Mouse (Mus musculus) A20 (cell line): ENCODE data around the gene Wdr46.

ENCODE experiments used
- DNase-seq: peaks from one replicate; pipeline ENCODE4 v3.0.0-alpha.2; 2011; ENCODE audit warnings: low read depth, low spot score

The Wdr46 gene

GRCm38 (mm10) chr17:33911052-33911812 is 29.2 kb upstream of the Wdr46 start:
- DNase-seq, result no peak

GRCm38 (mm10) chr17:33911813-33912414 is 28.5 kb upstream of the Wdr46 start:
- no peak for DNase-seq

GRCm38 (mm10) chr17:33913264-33913663 is 27.2 kb upstream of the Wdr46 start:
- DNase-seq, result no peak

DNA sequence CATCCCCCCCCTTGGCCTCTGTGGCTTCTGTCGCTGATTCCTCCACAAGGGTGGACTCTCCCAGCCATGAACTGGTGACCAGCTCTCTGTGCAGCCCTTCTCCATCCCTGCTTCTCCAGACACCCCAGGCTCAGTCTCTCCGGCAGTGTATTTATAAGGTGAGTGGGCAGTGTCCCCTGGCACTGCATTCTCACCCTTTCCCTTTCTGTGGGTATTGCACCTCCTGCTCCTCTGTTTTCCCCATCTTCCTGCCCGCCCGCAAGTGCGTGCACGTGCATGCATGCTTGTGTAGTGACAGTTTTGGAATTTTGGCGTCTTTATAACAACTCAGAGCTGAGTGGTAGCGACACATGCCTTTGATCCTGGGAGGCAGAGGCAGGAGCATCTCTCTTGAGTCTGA is 26.6 kb upstream of the Wdr46 start:
- DNase-seq, result no peak

DNA sequence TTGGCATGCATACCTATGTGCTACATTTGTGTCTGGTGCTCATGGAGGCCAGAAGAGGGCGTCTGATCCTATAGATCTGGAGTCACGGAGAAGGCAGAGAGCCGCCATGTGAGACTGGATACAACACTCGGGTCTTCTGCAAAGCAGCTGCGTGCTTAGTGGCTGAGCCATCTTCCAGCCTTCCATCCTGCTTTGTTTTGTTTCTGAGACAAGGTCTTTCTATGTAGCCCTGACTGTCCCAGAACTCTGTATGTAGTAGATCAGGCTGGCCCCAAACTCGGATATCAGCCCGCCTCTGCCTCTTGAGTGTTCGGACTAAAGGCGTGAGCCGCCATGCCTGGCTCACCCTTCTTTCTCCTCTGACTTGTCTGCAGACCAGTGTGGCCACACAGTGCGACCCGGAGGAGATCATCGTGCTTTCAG is 25.5 kb upstream of the Wdr46 start:
- DNase-seq, result no peak

DNA sequence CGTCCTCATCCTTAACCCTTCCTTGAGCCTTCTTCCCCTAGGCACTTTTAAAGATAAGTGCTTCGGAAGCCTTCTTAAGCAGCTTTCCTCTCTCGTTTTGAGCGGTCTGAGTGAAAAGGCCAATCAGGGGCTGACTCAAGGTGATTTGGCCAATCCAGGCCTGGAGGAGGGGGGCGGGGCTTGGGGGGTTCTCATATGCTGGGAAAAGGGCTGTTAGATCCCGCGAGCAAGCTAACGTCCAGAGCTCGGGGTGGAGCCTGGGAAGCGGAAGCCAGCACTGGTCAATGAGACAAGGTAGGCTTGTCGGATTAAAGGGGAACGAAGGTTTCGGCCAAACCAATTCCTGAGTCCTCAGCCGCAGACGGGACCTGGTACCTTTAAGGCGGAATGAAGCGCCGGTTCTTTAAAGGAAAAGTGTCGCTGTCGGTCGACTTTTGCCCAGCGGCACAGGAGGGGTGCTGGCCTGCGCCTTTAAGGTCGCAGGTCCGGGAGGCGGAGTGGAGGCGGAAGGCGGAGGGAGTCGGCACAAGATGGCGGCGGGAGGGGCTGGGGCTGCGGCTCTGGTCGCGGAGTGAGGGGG is 24.7 kb upstream of the Wdr46 start, which contains the start of the genes Tapbp and Zbtb22:
TSS of gene Tapbp (plus strand) at position 229 of the 580 bp plus-strand sequence.
TSS of gene Zbtb22 (plus strand) at position 234 of the 580 bp plus-strand sequence.
- peak; percentile 98 for DNase-seq

DNA sequence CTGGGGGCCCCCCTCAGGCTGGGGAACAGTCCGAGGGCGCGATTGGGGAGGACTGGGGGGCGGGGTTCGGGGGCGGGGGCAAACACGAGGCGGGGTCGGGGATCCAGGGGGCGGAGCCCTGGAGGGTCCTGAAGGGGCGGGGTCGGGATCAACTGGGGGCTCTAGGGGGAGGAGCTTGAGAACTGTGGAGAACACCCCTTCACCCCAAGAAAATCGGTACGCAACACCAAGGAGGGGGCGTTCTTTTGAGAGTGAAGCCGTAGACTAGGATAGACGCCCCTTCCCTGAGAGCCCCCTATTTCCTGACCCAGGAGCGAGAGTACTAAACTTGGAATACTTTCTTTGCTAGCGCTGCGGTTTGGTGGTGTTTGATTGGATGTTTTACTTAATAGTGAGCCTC is 24.2 kb upstream of the Wdr46 start:
- DNase-seq, result no peak

GRCm38 (mm10) chr17:33916847-33917655 is 23.4 kb upstream of the Wdr46 start:
- no peak for DNase-seq

- DNase-seq, result no peak
These were observed 22.7 kb upstream of the Wdr46 start for GRCm38 (mm10) chr17:33917656-33918292.

DNA sequence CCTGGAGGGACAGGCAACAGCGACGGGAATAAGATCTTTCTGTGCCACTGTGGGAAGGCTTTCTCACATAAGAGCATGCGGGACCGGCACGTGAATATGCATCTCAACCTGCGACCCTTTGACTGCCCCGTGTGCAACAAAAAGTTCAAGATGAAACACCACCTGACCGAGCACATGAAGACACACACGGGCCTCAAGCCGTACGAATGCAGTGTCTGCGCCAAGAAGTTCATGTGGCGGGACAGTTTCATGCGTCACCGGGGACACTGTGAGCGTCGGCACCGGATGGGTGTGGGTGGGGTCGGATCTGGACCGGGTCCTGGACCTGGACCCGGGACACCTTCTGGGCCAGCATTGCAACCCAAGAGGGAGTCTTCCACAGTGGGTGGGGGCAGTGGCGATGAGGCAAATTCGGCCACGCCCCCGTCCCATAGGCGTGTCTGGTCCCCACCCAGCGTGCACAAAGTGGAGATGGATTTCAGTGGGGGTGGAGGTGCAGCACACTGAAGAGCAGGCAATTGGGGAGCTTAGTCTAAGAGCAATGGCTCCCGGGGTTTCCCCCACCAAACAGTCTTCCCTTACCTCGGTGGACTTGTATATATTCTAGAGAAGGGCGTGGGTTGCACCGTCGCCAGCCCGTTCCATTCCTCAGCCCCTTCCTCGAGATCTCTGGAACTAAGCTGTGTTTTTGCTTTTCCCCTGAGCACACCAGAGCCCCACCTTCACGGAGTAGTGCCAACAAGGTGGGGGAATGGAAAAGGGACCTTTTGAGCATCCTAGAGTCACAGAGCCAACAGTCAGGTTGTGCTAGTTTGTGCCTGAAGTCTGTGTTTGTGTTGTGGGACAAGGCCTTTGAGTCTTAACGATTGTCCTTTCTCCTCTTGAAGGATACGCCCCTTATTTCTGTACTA is 21.9 kb upstream of the Wdr46 start:
- DNase-seq, result no peak

- peak; percentile 97 for DNase-seq
These were observed 20.8 kb upstream of the Wdr46 start for GRCm38 (mm10) chr17:33919351-33920281.

DNA sequence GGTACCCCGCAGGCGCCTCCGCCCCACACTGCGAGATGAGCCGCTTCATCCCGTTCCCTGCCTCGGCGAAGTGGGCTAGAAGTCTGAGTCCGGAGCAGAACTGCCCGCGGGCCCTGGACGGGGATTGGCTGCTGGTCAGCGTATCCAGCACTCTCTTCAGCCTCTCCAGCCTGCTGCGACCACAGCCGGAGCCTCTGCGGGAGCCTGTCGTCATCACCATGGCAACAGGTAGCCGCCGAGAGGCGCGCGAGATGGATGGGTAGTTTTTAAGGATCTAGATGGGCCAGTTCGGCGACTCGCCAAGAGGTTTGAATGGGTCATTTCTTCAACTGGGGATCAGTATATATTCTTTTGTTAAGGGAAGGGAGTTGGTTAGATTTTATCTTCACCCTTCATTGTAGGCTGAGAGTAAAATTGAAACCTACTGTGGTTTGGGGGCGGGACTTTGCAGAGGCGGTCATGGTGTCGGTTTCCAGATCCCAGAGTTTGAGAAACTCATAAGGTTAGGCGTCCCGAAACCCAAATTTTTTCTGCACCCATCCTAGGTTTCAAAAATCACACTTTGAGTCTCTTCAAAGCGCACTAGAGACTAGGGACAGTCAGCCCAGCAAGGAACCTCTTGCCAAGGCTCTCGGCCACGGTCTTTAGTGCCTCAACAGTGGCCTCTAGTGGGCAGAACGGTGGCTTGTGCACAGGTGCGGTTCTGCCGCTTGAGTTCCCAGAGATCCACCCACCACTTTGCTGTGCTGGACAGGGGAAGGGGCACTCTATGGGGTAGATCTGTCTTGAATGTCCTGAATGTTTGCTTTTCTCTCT is 20.0 kb upstream of the Wdr46 start:
- peak; percentile 93 for DNase-seq

- no peak for DNase-seq
These were observed 19.1 kb upstream of the Wdr46 start for GRCm38 (mm10) chr17:33921361-33921760.

DNA sequence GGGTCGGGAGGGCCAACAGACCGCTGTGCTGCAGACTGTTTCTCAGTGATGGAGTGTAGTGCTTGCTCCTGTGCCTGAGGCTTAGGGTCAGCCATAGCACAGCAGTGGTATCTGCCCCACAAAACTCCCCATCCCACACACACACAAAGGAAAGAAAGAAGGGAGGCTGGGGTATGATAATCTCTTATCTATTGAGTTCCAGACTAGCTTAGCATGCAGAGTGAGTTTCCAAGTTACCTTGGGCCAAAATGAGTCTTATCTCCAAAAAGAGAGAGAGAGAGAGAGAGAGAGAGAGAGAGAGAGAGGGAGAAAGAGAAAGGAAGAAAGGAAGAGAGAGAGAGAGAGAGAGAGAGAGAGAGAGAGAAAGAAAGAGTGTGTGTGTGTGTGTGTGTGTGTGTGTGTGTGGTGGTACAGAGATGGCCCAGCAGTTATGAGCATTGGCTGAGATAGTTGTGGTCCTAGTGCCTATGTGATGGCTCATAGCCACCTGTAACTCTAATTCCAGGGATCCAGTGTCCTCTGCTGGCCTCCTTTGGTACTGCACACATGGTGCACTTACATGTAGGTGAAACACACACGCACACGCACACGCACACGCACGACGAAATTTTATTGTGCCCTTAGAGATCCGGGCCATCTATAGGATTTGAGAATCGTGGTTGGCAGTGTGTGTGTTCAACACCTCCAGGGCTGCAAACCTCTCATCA is 15.7 kb upstream of the Wdr46 start:
- peak; percentile 82 for DNase-seq

DNA sequence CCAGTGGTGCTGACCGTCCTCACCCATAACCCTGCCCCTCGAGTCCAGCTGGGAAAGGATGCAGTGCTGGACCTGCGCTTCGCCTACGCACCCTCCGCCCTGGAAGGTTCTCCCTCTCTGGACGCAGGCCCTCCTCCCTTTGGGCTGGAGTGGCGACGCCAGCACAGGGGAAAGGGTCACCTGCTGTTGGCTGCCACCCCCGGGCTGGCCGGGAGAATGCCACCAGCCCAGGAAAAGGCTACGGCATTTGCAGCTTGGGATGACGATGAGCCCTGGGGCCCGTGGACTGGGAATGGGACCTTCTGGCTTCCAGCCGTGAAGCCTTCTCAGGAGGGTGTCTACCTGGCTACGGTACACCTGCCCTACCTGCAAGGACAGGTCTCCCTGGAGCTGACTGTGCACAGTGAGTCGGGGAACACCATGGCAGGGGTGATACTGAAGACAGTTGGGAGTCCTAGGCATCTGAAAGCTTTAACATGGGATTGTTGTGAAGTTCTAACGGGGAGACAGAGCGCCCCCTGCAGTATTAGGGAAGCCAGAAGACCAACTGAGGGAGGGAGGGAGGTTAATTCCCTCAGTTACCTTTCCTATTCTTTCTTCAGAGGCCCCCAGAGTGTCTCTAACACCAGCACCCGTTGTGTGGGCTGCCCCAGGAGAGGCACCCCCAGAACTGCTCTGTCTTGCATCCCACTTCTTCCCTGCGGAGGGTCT is 14.9 kb upstream of the Wdr46 start:
- no peak for DNase-seq

- no peak for DNase-seq
These were observed 14.1 kb upstream of the Wdr46 start for GRCm38 (mm10) chr17:33926207-33926932.
